Mouse (Mus musculus): Measurements from ENCODE around the gene Hopx. TPM values are rescaled to one million over a fixed set of nuclear protein-coding genes. Genes with fewer than 3 reads are reported as not detected.
A peak's percentile ranks its signal among the peaks of the same experiment; 100 is the strongest.

The Hopx gene
- polyA plus RNA-seq, 1 experiment from 2014 or later: 2.8 TPM

DNA sequence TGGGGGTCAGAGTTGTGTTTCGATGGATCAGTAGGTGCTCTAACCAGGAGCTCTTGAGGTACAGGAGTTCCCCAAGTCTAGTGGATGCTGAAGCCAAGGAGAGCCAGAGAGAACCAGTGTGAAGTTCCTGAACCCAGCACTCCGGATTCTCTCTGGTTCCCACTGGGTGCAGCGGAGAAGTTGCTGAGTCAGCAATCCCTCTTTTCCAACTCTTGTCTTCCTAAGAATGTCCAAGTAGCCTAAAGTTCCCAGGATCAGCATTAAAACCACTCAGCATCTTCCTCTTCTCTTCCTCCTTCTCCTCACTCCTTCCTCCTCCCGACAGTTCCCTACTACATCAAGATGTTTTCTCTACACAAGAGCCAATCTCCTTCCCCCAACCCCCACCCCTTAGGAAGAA is 30.5 kb downstream of the Hopx start:
- Histone ChIP-seq H3K4me1 (ENCODE audit: control insufficient read depth, insufficient read depth, low read length) (no peaks in the 10 kb centered on the region), H3K36me3 (ENCODE audit: control insufficient read depth, insufficient read depth, low read length) (no peaks in the 10 kb centered on the region), H3K9ac (ENCODE audit: low read depth, low read length) (no peak overlapping the region), H3K4me2 (ENCODE audit: low read depth, low read length) (no peak overlapping the region), H3K27me3 (replicated peaks; ENCODE audit: control insufficient read depth, insufficient read depth, low read length) (no peaks in the 10 kb centered on the region), H3K9me3 (ENCODE audit: control insufficient read depth, low read length) (no peaks in the 10 kb centered on the region), H3K27ac (replicated peaks; ENCODE audit: low read depth, low read length) (no peak overlapping the region), H3K4me3 (ENCODE audit: low read depth, low read length) (no peak overlapping the region)
- ATAC-seq (ENCODE audit: low read depth) (no peak), DNase-seq (ENCODE audit: low spot score) (no peak)
- WGBS: 93% methylated on average over 4 of the region's 4 CpGs

DNA sequence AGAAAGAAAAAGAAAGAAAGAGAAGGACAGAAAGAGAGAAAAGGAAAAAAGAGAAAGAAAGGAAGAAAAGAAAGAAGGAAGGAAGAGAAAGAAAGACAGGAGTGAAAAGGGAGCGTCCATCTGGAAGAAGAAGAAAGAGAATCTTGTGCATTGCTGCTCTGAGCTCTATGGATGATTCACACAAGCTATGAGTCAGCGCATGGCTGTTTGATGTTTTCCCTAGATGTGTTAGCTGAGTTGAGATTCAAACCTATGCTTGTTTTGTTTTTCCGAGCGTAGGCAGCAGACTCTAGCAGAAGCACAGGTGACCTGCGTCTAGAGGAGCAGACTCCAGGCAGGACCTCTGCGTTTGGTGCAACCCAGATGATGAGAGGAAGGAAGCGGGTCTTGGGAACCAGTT is 32.2 kb downstream of the Hopx start:
- H3K36me3 ChIP-seq (ENCODE audit: control insufficient read depth, insufficient read depth, low read length): no peaks in the 10 kb centered on the region
- H3K4me1 ChIP-seq (ENCODE audit: control insufficient read depth, insufficient read depth, low read length): no peaks in the 10 kb centered on the region
- DNase-seq (ENCODE audit: low spot score) (no peak), ATAC-seq (ENCODE audit: low read depth) (no peak)
- no peak overlapping the region for H3K9ac ChIP-seq (ENCODE audit: low read depth, low read length)
- H3K27ac ChIP-seq (replicated peaks; ENCODE audit: low read depth, low read length): no peak overlapping the region
- H3K4me2 ChIP-seq (ENCODE audit: low read depth, low read length): no peak overlapping the region
- 73% methylated on average over 7 of the region's 7 CpGs for WGBS
- H3K9me3 ChIP-seq (ENCODE audit: control insufficient read depth, low read length): no peaks in the 10 kb centered on the region
- H3K27me3 ChIP-seq (replicated peaks; ENCODE audit: control insufficient read depth, insufficient read depth, low read length): no peaks in the 10 kb centered on the region
- H3K4me3 ChIP-seq (ENCODE audit: low read depth, low read length): no peak overlapping the region

DNA sequence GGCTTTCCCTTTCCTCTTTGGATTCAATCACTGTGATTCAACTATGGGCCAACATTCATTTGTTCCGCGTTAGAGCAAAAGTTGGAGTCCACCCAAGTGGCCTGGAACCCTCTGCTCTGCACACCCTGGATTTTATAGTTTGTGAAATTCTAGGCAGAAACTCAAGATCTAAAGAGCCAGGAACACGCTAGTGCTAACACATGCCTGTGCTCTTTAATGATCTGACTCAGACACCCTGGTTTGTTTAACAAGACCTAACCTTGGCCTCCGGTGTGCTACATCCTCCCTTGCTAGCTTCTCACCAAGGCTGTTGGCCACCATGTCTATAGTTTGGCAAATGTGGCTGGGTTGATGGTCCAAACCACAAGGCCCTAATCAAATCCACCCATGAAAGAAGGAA is 34.2 kb downstream of the Hopx start:
- no peaks in the 10 kb centered on the region for H3K27me3 ChIP-seq (replicated peaks; ENCODE audit: control insufficient read depth, insufficient read depth, low read length)
- no peak overlapping the region for H3K4me2 ChIP-seq (ENCODE audit: low read depth, low read length)
- no peaks in the 10 kb centered on the region for H3K9me3 ChIP-seq (ENCODE audit: control insufficient read depth, low read length)
- H3K27ac ChIP-seq (replicated peaks; ENCODE audit: low read depth, low read length): no peak overlapping the region
- 73% methylated on average over 4 of the region's 4 CpGs for WGBS
- no peak overlapping the region for H3K4me3 ChIP-seq (ENCODE audit: low read depth, low read length)
- ATAC-seq (ENCODE audit: low read depth) (no peak), DNase-seq (ENCODE audit: low spot score) (peak; percentile 54)
- no peaks in the 10 kb centered on the region for H3K4me1 ChIP-seq (ENCODE audit: control insufficient read depth, insufficient read depth, low read length)
- H3K9ac ChIP-seq (ENCODE audit: low read depth, low read length): no peak overlapping the region
- no peaks in the 10 kb centered on the region for H3K36me3 ChIP-seq (ENCODE audit: control insufficient read depth, insufficient read depth, low read length)

DNA sequence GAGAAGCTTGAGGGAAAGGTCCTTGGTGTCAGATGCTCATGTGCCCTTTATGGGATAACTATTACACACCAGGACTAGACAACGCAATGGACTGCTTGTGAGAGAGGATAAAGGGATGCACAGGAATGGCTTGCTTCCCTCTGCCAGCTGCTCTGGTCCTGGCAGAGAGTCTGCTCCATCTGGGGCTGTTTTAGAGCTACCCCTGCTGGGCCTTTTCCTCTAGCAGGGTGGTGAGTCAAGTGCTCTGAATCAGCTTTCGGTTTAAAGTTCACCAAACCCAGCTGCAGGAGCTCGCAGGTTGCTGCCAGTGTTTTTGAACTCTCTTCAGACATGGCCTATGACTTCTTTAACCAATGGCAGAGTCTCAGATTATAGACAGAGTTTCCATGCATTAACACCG is 39.0 kb downstream of the Hopx start:
- Histone ChIP-seq H3K9me3 (ENCODE audit: control insufficient read depth, low read length) (no peaks in the 10 kb centered on the region), H3K4me2 (ENCODE audit: low read depth, low read length) (no peak overlapping the region), H3K4me3 (ENCODE audit: low read depth, low read length) (no peak overlapping the region), H3K36me3 (ENCODE audit: control insufficient read depth, insufficient read depth, low read length) (no peaks in the 10 kb centered on the region), H3K4me1 (ENCODE audit: control insufficient read depth, insufficient read depth, low read length) (no peaks in the 10 kb centered on the region; the same call in 1 of the 2 replicates), H3K27me3 (replicated peaks; ENCODE audit: control insufficient read depth, insufficient read depth, low read length) (no peaks in the 10 kb centered on the region), H3K27ac (replicated peaks; ENCODE audit: low read depth, low read length) (no peak overlapping the region), H3K9ac (ENCODE audit: low read depth, low read length) (no peak overlapping the region)
- WGBS: 83% methylated on average over 4 of the region's 4 CpGs
- no peak for ATAC-seq (ENCODE audit: low read depth)
- no peak for DNase-seq (ENCODE audit: low spot score)

DNA sequence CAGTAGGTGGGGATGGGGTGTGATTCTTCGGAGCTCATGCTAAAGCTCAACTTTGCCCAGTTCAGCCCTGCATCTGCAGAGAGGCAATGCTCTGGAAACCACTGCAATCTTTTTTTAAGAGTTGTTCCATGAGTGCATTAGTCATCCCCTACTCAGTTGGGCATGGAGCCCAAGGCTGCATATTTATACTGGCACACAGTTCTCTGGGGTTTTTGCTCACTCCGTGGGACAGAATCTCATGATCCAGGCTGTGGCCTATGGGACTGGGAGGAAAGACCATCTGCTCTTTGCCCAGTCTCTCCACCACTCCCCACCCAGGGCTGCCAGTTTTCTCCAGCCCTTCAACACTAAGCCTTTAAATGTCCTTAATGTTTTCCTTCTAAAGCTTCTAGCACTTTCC is 40.0 kb downstream of the Hopx start:
- no peaks in the 10 kb centered on the region for H3K9me3 ChIP-seq (ENCODE audit: control insufficient read depth, low read length)
- no peaks in the 10 kb centered on the region; the same call in 1 of the 2 replicates for H3K4me1 ChIP-seq (ENCODE audit: control insufficient read depth, insufficient read depth, low read length)
- H3K4me2 ChIP-seq (ENCODE audit: low read depth, low read length): no peak overlapping the region
- DNase-seq (ENCODE audit: low spot score) (peak; percentile 76), ATAC-seq (ENCODE audit: low read depth) (peak; percentile 50; the same call in 1 of the 2 replicates)
- peak overlapping the region; percentile 30; the same call in 1 of the 2 replicates for H3K9ac ChIP-seq (ENCODE audit: low read depth, low read length)
- WGBS: 45% methylated on average over 2 of the region's 2 CpGs
- H3K4me3 ChIP-seq (ENCODE audit: low read depth, low read length): no peak overlapping the region
- no peaks in the 10 kb centered on the region for H3K27me3 ChIP-seq (replicated peaks; ENCODE audit: control insufficient read depth, insufficient read depth, low read length)
- no peak overlapping the region; the same call in 1 of the 2 replicates for H3K27ac ChIP-seq (replicated peaks; ENCODE audit: low read depth, low read length)
- H3K36me3 ChIP-seq (ENCODE audit: control insufficient read depth, insufficient read depth, low read length): no peaks in the 10 kb centered on the region

DNA sequence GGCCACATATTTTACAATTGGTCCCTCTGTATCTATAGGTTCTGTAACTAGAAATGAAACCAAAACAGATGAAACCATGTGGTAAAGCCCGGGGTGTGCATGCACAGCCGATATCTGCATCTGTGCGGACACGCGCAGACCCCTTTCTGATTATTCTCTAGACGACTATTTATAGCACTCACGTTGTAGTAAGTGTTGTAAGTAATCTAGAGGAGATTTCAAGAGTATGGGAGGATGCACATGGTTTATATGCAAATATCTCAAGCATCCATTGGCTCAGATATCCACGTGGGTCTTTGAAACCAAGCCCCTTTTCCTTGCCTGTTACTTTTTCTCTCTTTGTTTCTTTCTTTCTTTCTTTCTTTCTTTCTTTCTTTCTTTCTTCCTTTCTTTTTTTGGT is 41.1 kb downstream of the Hopx start:
- Histone ChIP-seq H3K36me3 (ENCODE audit: control insufficient read depth, insufficient read depth, low read length) (no peaks in the 10 kb centered on the region), H3K4me1 (ENCODE audit: control insufficient read depth, insufficient read depth, low read length) (no peaks in the 10 kb centered on the region; the same call in 1 of the 2 replicates), H3K4me3 (ENCODE audit: low read depth, low read length) (no peak overlapping the region), H3K27ac (replicated peaks; ENCODE audit: low read depth, low read length) (no peak overlapping the region), H3K27me3 (replicated peaks; ENCODE audit: control insufficient read depth, insufficient read depth, low read length) (no peaks in the 10 kb centered on the region), H3K4me2 (ENCODE audit: low read depth, low read length) (no peak overlapping the region), H3K9me3 (ENCODE audit: control insufficient read depth, low read length) (no peaks in the 10 kb centered on the region), H3K9ac (ENCODE audit: low read depth, low read length) (no peak overlapping the region)
- DNase-seq (ENCODE audit: low spot score) (no peak), ATAC-seq (ENCODE audit: low read depth) (no peak)
- 88% methylated on average over 8 of the region's 8 CpGs for WGBS

DNA sequence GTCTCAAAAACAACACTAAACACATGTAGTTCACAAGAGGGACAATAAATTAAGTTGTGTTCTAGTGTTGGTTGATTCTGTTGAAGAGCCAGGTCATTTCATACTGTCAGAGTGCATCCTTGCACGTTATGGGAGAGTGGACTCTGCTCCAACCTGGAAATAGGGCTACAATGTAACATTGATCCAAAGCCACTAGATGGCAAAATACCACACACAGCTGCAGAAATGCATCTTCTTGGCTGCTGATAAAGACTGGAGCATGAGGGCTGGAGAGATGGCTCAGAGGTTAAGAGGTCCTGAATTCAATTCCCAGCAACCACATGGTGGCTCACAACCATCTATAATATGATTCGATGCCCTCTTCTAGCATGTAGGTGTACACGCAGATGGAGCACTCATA is 43.3 kb downstream of the Hopx start:
- WGBS: 82% methylated on average over 3 of the region's 3 CpGs
- H3K27ac ChIP-seq (replicated peaks; ENCODE audit: low read depth, low read length): no peak overlapping the region
- H3K36me3 ChIP-seq (ENCODE audit: control insufficient read depth, insufficient read depth, low read length): no peaks in the 10 kb centered on the region
- no peak overlapping the region for H3K4me3 ChIP-seq (ENCODE audit: low read depth, low read length)
- no peaks in the 10 kb centered on the region; the same call in 1 of the 2 replicates for H3K4me1 ChIP-seq (ENCODE audit: control insufficient read depth, insufficient read depth, low read length)
- no peak for DNase-seq (ENCODE audit: low spot score)
- no peak overlapping the region for H3K9ac ChIP-seq (ENCODE audit: low read depth, low read length)
- H3K27me3 ChIP-seq (replicated peaks; ENCODE audit: control insufficient read depth, insufficient read depth, low read length): no peaks in the 10 kb centered on the region
- no peaks in the 10 kb centered on the region for H3K9me3 ChIP-seq (ENCODE audit: control insufficient read depth, low read length)
- H3K4me2 ChIP-seq (ENCODE audit: low read depth, low read length): no peak overlapping the region
- no peak for ATAC-seq (ENCODE audit: low read depth)

DNA sequence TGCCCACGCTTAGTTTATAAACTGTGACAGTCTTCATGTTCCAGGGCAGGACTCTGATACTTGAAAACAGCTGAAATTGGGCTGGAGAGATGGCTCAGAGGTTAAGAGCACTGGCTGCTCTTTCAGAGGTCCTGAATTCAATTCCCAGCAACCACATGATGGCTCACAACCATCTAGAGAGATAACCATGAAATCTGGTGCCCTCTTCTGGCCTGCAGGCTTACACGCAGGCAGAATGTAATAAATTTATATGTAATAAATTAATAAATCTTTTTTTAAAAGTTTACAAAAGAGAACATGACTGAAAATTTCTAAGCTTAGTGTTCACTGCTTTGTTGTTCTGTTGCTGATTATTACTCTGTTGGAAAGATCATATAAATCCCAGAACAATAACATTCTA is 43.9 kb downstream of the Hopx start:
- DNase-seq (ENCODE audit: low spot score) (no peak), ATAC-seq (ENCODE audit: low read depth) (no peak)
- H3K4me2 ChIP-seq (ENCODE audit: low read depth, low read length): no peak overlapping the region
- H3K9me3 ChIP-seq (ENCODE audit: control insufficient read depth, low read length): no peaks in the 10 kb centered on the region
- no peak overlapping the region for H3K9ac ChIP-seq (ENCODE audit: low read depth, low read length)
- H3K27ac ChIP-seq (replicated peaks; ENCODE audit: low read depth, low read length): no peak overlapping the region
- H3K36me3 ChIP-seq (ENCODE audit: control insufficient read depth, insufficient read depth, low read length): no peaks in the 10 kb centered on the region
- 93% methylated on average over 2 of the region's 2 CpGs for WGBS
- no peaks in the 10 kb centered on the region; the same call in 1 of the 2 replicates for H3K4me1 ChIP-seq (ENCODE audit: control insufficient read depth, insufficient read depth, low read length)
- no peaks in the 10 kb centered on the region for H3K27me3 ChIP-seq (replicated peaks; ENCODE audit: control insufficient read depth, insufficient read depth, low read length)
- no peak overlapping the region for H3K4me3 ChIP-seq (ENCODE audit: low read depth, low read length)

DNA sequence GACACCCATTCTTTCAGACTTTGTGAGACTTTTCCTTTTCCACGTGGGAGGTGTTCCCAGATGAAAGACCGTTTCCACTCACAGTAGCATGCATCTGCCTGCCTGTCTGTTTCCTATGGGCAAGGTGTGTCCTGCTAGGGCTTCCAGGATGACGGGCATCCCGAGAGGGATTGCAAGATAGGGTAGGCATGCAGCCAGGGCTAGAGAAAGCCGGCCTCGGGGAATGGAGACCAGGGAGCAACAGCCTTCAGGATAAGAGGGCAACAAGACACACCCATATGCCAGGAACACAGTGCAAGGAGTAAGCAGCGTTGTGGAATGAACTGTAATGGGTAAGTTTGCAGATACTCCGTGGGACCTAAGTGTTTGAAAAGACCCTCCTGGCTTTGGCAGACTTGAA is 47.6 kb downstream of the Hopx start:
- DNase-seq (ENCODE audit: low spot score): no peak
- H3K4me1 ChIP-seq (ENCODE audit: control insufficient read depth, insufficient read depth, low read length): no peaks in the 10 kb centered on the region
- no peaks in the 10 kb centered on the region for H3K9me3 ChIP-seq (ENCODE audit: control insufficient read depth, low read length)
- no peak overlapping the region for H3K9ac ChIP-seq (ENCODE audit: low read depth, low read length)
- H3K4me3 ChIP-seq (ENCODE audit: low read depth, low read length): no peak overlapping the region
- H3K27me3 ChIP-seq (replicated peaks; ENCODE audit: control insufficient read depth, insufficient read depth, low read length): no peaks in the 10 kb centered on the region
- 66% methylated on average over 8 of the region's 8 CpGs for WGBS
- H3K27ac ChIP-seq (replicated peaks; ENCODE audit: low read depth, low read length): no peak overlapping the region
- no peaks in the 10 kb centered on the region for H3K36me3 ChIP-seq (ENCODE audit: control insufficient read depth, insufficient read depth, low read length)
- no peak overlapping the region for H3K4me2 ChIP-seq (ENCODE audit: low read depth, low read length)
- no peak for ATAC-seq (ENCODE audit: low read depth)
